Mouse (Mus musculus) cerebellum, adult 2 months (tissue): ENCODE results near the gene Olfr455.

Experiments used
- CTCF ChIP-seq: fragments of 200-500 bp; IDR thresholded peaks from 2 replicates; pipeline ENCODE4 v1.5.1; 2011; ENCODE audit warnings: low read depth, mild to moderate bottlenecking, control low read depth, low read length, moderate library complexity, borderline replicate concordance; ENCODE audit not compliant: insufficient read depth
- POLR2A ChIP-seq: fragments of 200-500 bp; IDR thresholded peaks from 2 replicates; pipeline ENCODE4 v1.6.1; 2011; ENCODE audit warnings: low read length, control low read depth, borderline replicate concordance; ENCODE audit not compliant: insufficient read depth

DNA sequence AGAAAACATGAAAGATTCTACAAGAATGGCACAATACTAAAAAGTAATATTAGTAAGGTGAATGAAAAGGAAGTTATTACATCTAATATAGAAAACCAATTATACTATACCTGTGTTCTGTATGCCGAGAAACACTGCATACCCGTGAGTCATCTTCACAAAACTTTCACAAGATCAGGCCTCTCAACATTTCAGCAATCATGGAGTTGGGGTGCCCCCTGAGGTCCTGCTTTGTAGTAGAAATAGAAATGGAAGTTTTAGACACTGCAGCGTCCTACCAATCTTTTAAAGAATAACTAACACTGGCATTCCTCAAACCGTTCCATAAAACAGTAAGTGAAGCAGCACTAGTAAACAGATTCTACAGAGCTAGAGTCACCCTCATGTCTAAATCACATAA lies 31.3 kb upstream of the Olfr455 start:
- TF ChIP-seq CTCF: no peak
- TF ChIP-seq POLR2A: no peak
